Mouse (Mus musculus): ENCODE data around the gene Fancb. TPM values are rescaled to one million over a fixed set of nuclear protein-coding genes. Genes with fewer than 3 reads are reported as not detected.

Gene Fancb
- polyA plus RNA-seq (2012; rRNA removed): 0.16 and 0.20 TPM in 2 replicates

GRCm38 (mm10) chrX:164980193-164980775 lies at the start of gene Fancb, which contains the start of gene Mospd2:
TSS of gene Fancb (plus strand) at chrX:164980592.
TSS of gene Mospd2 (minus strand) at chrX:164980375.

DNA sequence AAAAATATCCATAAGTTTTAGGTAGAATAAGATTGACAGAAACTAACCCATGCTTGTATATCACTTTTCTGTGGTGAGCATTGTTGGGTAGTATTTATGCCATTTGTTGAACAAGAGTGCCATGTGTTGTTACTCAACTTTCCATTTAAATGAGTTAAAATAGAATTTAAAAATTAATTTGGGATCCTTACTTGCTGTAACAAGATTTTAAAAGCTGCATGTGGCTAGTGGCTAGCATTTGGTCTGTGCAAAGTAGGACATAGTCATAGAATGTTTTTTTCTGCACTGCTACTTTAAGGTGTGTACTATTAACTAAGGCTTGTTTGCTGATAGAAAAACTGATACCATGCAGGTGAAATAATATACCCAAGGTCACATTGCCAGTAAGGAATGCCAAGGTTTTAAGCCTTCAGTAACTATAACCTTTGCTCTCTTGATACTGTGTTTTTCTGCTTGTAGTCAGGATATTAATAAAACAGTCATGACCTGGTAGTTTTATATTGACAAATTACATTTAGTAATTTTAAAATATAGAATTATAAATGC lies 24.5 kb downstream of the Fancb start, which contains the start of gene Gm17604:
Gene Gm17604 (minus strand): TSS at position 51 of the 546 bp plus-strand sequence.

Other genes with a start within 250 kb of the Fancb start
- gene Mospd2, start 217 bp upstream of the Fancb start, polyA plus RNA-seq (2012; rRNA removed): 1.9 and 2.3 TPM in 2 replicates
- gene Gm17604, start 24.2 kb downstream of the Fancb start, polyA plus RNA-seq (2012; rRNA removed): not detected in 2 replicates